Mouse (Mus musculus): ENCODE data around the gene Shld2.

Gene Shld2

DNA sequence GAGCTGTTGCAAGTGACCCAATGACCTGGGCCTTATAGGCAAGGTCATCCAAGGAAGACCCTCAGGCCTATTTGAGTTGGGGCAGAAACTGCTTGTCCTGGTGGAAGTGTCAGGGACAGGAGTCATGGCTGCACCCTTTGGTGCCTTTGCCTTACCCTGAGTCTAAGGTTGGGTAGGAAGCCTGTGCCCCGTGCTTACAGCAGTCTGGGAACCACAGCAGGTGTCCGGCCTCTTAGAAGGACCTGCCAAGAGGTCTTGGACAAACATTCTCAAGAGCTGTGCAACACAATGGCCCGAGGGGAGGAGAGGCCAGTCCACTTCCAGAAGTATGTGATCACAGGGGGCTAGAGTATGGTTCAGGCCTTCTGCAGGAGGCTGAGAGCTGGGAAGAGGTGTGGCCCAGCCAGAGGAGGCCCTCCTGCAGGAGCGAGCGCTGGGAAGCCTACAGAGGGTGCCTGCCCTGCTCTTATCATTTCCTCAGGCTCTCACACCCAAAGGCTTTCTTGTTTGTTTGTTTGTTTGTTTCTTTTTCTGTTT, 86.9 kb downstream of the Shld2 start:
- DNase-seq (ENCODE audit: low read depth, low spot score) = no peak

DNA sequence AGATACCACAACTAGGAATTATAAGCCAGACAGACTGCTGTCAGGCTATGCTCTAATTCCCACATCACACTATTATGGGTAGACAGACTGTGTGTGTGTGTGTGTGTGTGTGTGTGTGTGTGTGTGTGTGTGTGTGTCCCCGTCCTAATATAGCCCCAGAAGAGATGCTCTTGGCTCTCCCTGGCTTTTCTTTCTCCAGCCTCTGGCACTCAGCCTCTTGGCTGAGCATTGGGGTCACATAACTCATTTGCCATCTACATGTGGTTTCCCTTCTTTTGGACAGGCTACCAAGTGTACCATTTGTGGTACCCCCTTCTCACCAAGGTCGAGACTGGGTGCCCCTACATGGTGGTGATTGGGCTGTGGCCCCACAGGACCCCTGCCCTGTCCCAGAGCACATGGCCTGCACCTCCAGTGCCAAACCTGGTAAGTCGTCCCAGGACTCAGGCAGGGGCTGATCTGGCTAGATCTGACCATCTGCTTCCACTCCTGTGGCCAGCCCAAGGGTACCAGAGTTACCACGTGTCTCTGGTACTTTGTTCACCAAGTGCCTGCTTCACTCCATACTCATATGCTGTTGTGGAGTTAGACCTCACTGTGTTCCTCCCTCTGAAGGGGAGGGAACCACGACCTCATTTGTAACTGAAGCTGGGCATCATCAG, 88.7 kb downstream of the Shld2 start:
- no peak for DNase-seq (ENCODE audit: low read depth, low spot score)

DNA sequence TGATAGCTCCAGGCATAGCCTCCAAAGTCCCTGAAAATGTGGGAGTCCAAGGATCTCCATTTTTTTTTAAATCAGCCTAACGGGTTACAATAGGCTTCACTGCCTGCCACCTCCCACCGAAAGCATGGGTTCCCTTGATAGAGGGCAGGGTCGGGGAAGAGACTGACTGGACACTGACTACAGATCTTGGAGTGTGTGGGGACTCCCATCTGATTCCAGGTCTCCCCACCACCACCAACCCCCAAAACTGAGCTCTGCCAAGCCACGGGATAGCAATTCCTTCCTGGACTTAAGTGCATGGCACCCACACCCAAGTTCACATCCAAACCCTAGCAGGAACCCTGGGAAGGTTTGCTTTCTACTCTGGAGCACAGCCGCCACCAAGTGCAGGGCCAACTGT, 89.9 kb downstream of the Shld2 start:
- no peak for DNase-seq (ENCODE audit: low read depth, low spot score)

DNA sequence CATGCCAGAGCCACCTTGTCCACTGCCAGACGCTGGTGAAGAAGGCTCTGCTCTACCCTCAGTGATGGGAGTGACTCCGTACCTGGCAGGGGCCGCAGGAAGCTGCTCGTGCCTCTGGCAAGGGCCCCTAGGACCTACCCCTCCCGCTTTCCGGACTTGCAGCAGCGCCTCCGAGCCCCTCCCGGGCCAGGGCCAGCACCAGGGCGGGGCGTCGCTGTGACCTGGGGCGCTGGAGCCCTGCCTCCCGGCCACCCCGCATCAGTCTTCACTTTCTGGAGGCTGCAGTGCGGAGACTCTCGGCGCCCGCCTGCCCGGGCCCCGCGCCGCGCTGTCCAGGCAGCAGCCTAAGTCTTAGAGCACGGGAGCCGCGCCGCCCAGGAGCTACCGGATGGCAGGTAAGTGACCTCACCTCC, 90.5 kb downstream of the Shld2 start:
- no peak for DNase-seq (ENCODE audit: low read depth, low spot score)

DNA sequence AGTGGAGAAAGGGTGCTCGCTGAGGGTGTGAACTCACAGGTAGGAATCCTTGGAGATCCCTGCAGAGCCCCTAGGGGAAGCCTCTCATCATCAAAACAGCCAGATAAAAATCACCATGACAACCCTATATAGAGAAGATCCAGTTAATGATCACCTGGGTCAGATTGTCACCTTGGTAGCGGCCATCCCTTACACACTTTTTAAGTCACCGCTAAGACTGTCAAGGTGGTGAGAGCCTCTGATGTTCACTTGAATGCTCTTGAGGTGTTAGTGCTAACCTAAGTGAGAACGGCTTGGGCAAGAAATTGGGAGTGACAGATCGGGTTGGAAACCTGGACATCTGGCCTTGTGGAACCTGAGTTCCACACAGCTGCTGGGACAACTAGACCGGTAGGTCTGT, 91.0 kb downstream of the Shld2 start, which contains the start of gene Syt15:
Gene Syt15, plus strand, starts transcription at position 301 of the 400 bp plus-strand sequence.
- no peak for DNase-seq (ENCODE audit: low read depth, low spot score)

DNA sequence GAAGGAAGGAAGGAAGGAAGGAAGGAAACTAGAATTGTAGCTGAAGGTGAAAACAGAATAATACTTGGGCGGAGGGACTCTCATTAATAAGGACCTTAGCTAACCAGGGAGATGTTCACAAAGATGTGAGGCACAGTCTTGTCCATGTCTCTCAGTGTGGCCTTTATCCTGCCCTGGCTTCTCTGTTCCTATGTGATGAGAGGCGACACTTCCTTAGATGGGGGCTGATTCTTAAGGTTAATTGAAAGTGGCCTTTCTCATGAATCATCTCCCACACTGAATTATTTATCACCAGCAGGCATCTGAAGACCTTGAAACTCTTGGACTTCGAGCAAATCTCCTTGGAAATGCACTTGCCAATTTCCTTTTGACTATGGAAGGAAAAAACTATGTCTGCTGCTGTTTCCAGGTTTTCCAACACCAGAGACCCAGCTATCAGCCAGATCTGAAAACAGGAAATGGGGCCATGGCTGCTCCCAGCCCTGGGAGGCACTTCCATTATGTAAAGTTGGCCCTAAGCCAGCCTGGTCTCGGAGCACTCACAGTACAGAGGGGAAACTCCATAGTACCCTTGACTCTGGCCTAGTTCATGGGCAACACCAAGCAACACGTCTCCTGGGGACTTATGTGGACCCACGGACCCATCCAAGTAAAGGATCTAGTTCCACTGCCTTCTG, 94.7 kb downstream of the Shld2 start:
- DNase-seq (ENCODE audit: low read depth, low spot score) = no peak

DNA sequence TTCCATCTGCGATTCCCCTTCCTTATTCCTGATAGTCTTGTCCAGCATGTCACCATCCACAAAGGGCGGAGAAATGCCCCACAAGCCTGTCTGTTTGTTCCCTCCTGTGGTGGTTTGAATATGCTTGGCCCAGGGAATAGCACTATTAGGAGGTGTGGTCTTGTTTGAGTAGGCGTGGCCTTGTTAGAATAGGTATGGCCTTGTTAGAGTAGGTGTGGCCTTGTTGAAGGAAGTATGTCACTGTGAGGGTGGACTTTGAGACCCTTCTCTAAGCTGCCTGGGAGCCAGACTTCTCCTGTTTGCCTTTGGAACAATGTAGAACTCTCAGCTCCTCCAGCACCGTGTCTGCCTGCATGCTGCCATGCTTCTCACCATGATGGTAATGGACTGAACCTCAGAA, 100.4 kb downstream of the Shld2 start:
- DNase-seq (ENCODE audit: low read depth, low spot score) = no peak

DNA sequence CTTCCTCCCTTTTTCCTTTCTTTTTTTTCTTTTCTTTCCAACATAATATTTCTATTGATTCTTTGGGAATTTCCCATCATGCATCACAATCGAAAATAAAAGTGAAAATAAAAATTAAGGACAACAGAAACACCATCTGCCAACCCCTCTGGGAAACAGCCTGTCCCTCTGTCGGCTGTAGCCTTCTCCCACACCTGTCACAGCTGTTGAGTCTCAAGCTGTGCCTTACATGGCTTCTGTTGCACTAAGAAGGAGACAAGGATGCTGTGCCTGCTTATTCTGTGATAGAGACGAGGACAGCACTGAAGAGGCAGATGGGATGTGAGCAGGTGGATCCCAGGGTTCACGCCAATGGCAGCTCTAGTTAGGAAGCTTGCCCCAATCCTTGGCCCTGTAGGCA, 101.2 kb downstream of the Shld2 start:
- DNase-seq (ENCODE audit: low read depth, low spot score) = no peak

DNA sequence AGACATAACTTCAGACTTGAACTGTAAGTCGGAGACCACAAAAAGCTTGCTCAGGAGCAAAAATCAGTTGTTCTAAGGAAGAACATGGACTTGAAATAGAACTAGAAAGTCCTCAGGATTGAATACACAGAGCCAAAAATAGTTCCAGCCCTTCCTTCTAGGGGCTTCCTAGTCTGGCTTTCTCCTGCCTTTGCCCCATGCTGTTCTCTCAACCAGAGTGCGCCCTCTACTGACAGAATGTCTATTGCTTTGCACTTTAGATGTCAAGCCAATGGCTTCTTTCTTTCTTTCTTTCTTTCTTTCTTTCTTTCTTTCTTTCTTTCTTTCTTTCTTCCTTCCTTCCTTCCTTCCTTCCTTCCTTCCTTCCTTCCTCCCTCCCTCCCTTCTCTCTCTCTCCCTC, 101.6 kb downstream of the Shld2 start:
- DNase-seq (ENCODE audit: low read depth, low spot score) = no peak

DNA sequence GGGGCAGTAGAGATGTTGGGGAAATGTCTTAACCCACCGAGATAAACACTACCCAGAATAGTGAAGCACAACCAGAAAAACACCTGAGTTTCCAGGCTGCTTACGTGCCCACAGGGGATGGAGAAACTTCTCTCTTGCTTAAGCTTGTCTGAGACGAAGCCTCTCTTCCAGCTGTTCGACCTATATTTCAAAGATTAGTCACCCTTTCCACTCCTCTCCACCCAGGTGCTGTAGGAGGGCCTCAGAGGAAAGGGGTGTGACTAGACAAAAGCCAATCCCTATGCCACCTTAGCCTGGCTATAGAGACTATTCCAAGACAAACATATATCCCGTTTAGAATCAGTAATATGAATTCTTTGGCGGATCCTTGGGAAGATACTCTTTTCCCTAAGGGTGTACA, 102.3 kb downstream of the Shld2 start:
- no peak for DNase-seq (ENCODE audit: low read depth, low spot score)

DNA sequence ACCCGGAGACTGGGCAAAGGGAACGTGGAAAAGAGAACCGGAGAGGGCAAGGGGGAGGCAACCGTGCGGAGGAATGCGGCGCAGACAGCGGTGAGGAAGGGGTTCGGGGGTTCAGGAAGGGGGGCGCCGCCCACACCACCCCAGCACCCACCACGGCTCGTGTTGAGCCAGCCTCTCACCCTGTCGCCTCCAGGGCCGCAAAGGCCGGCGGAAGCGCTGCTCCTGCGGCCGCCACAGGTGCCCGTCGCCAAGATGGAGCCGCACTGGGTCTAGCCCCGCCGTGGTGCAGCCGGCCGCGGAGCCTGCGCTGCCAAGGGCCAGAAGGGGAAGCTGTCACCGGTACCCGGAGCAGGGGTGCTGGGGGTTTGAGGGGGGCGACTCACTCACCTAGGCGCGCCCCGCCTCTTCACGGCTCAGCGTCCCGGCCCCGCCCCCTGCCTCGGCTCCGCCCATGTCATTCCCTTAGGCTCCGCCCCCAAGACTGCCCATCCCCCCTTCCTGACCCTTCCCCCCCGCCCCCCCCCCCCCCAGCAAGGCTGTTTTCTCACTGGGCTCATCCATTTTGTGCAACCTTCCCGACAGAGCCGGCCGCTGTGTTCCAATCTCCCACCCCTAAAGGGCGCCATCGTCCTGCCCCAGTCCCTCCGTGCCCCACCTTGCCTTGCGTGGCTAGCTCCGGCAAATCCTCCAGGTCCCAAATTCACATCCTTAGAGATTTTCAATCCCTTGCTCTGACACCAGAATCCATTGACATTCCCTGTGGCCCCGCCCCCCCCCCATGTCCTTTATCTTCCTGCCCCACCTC, 108.9 kb downstream of the Shld2 start, which contains the start of gene Gprin2:
Gene Gprin2, minus strand, starts transcription at position 423 of the 805 bp plus-strand sequence.
- no peak for DNase-seq (ENCODE audit: low read depth, low spot score)

DNA sequence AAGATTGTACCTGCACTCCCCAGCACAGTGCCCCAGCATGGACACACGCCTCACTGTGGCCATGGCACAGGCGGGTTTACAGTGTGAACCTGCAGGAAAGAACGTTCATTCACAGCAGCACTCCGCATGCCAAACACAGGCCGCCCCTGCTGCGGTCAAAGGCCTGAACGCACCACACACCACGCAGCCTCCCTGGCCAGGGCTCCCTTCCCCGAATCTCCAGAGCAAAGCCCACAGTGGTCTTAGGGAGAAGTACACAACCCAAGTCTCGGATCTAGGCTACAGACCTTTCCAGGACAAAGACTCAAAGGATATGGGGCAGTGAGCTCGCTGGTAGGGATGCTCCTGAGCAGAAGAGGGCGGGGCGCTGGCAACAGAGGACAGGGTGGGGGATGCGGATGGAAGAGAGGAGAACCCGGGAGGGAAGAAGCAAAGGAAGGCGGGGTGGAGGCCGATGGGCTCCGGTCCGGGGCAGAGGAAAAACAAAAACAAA, 109.5 kb downstream of the Shld2 start:
- DNase-seq (ENCODE audit: low read depth, low spot score) = no peak

DNA sequence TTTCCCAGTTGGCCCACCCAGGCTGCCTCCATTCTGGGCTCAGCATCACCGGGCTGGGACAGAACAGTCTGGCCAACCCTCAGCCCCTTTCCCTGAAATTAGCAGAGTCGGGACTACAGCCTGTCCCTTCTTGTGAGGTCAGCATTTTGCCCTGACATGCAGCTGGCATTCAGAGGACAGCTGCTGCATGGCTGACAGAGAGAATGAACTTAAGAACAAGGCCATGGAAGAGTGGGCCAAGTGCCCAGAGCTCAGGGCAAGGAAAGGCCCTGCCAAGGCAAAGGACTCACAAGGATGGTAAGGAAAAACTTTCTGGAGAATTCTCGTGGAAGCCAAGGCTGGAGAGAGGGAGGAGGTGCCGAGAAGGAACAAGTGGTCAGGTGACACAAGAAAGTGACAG, 113.6 kb downstream of the Shld2 start:
- DNase-seq (ENCODE audit: low read depth, low spot score) = no peak

DNA sequence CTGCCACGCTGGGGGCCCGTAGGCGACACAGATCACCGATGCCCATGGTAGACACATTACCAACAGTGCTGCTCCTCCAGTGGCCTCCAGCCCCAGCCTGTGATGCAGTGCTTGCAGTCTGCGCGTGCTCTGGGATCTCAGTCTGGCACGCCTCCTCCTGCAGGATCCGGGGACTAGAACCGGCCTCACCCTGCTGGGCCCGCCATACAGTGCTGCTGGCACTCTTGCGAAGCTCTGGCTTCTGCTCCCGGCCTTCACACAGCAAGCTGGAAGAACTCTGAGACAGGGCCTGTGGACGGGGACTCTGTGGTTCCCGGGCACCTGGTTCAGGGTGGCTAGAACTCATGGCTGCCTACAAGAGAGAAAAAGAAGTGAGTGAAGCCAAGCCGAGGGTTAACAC, 114.8 kb downstream of the Shld2 start:
- DNase-seq (ENCODE audit: low read depth, low spot score) = no peak

DNA sequence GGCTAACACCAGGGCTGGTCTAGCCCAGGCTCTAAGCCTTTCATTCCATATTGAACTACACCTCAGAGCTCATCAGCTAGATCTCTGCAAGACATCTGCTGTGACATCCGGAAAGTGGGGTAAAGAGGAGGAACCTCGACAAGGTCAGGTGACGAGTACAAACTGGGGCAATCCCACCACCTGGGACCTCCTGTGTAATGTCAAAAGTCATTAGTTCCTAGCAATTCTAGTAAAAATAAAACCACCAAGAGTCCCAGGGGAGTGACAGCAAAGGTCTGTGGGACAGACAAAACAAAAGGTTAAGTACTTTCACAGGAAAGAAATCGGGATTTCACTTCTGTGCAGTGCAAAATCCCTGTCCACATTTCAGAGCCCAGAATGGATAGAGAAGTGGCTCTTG, 116.4 kb downstream of the Shld2 start:
- DNase-seq (ENCODE audit: low read depth, low spot score) = no peak

DNA sequence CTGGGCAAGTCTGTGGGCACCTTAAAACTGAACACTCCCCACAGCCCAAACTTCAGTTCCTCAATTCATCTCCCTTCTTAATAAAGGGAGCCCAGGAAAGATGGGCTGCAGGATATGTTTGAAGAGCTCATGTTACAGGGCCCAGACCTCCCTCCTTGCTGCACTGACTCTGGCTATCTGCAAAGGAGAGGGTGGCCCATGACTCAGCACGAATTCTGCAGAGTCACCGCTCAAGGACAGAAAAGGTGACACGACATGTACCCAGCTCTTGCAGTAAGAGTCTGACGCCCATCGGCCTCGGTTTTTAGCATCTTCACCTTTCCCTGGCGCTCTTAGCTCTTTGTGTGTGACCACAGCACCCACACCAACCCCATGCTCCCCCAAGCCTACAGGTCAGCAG, 119.9 kb downstream of the Shld2 start:
- DNase-seq (ENCODE audit: low read depth, low spot score) = peak; percentile 70

DNA sequence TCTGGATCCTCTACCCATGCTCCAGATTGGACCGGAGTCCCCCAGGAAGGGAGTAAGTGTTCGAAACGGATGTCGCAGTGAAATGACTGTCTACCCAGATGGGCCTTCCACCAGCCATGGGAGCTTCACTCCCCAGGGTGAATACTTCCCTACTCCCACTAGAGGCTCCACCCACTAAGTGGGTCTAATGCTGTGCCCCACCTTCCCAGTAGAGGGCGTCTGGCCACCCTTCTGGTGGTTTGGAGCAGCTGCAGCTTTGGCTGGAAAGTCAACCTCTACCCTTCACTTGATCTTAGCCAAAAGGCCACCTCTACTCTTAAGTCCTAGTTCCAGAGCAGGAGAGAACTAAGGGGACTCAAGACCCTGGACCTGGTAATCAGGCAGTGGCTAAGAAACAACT, 121.7 kb downstream of the Shld2 start:
- DNase-seq (ENCODE audit: low read depth, low spot score) = no peak

Measured in c-Kit-negative CD71-positive TER-119-positive erythroid progenitor cells, embryonic 14.5 days (primary cell).